Mouse (Mus musculus) urinary bladder, adult 18-20 months (tissue): ENCODE results near the gene F2rl1.

Experiments used
- DNase-seq, 2 experiments: peaks; one replicate each; pipeline ENCODE4 v3.0.0; 2022; ENCODE audit warnings: low spot score in 2 of 2, mixed read lengths in 2 of 2

Gene F2rl1

DNA sequence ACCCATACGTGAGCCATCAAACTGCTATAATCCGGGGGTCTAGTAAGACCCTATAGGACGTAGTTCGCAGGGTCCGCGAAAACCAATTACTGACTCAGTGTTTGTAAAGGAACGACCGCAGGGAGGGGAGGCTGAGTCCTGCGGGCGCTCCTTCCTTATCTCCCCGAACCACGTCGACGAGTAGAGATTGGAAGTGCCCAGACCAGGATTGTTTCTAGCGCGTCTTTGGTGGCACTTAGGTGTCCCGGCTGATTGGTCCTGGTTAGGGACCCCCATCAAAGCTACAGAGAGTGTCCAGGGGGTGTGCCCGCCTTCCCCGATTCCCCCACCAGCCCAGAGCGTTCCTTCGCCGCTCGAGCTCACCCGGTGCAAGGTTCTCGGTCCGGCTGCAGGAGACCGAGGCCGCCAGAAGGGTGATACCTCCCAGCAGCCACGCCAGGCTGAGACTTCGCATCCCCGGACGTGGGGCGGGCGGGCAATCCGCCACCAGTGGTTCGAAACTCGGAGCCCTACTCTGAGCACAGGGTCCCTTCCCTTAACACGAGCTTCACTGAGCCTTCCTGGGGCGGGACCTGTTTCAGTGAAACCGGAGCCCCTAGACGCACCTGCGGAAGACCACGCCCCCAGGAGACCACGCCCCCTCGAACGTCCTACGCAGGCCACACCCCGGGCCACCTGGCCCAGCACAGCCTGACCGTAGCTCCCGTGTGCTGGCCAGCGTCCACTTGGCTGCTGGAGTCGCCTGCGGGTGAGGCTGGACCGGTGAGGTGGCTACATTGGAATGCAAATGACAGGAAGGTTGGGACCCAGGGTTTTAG is at the start of gene F2rl1:
F2rl1 (minus strand) TSS at position 554 of the 818 bp plus-strand sequence.
- peak; percentile 79 to 87 for DNase-seq

DNA sequence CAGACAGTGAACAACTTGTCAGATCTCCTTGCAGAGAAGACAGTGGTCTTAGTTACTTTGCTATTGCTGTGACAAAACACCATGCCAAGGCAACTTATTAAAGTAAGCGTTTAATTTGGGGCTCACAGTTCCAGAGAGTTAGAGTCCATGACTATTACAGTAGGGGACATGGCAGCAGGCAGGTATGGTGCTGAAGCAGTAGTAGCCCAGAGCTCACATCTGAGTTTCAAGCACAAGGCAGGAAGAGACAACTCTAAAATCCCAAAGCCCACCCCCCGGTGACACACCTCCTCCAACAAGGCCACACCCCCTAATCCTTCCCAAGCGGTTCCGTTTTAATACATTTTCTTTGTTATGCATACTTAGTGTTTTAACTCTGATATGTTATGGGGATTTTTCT is 45.9 kb upstream of the F2rl1 start:
- DNase-seq: no peak

DNA sequence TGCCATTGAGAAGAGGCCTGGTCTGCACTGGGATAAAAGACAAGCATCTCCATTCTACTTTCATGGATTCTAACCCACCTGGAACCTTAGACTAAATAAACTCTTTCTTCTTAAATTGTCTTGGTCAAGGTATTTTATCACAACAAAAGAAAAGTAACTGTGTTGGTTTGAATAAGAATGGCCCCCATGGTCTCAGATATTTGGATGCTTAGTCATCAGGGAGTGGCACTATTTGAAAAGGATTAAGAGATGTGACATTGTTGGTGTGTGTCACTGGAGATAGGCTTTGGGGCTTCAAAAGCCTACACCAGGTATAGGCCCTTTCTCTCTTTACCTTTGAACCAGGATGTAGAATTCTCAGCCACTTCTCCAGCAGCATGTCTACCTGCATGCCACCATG is 44.3 kb upstream of the F2rl1 start:
- no peak for DNase-seq

GRCm38 (mm10) chr13:95568336-95568735 is 43.3 kb upstream of the F2rl1 start:
- DNase-seq: no peak

DNA sequence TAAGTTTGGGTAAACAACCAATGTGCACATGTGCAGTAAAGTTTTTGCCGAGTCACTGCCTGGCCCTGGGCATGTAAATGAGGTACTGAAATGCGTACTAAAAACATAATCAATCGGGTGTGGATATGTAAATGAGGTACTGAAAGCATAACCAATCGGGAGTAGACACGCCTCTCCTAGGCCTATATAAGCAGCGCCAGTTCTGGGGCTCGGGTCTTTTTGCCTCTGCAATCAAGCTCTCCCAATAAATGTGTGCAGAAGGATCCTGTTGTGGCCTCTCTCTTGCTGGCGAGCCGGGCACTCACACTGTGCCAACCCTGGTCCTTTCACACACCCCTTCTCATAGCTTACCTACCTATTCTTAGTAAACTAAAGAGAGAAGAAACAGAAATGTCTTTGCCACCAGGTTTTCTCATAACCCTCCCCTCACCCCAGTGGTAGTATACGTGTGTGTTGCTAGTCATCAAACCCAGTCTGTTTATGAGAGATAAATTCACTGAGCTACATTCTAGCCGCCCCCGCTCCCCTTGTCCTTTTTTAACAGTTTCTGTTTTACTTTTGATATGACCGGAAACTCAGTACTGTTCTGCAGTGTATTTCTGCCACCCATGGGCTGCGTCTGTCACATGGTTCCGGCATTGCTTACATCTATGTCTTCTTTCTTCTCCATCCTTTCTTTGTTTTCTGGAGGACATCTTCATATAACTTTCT is 42.0 kb upstream of the F2rl1 start:
- DNase-seq: no peak

DNA sequence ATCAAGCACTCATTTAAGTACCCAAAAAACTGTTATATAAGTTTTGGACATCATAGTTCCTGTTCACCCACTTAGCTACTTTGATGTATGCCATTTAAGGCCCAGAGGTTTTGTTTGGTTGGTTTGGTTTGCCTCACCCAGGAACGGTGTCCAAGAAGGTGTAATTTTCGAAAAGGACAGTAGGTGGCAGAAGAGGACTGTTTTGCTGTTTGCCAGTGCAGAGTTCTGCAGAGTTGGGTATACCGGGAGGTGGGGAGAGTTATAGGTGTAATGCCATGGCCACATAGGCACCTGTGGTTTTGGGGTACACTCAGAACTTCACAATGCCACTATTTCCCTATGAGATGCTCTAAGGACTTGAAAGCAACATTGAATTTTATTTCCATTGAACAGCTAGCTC is 38.7 kb upstream of the F2rl1 start:
- peak; percentile 44 to 59 for DNase-seq

DNA sequence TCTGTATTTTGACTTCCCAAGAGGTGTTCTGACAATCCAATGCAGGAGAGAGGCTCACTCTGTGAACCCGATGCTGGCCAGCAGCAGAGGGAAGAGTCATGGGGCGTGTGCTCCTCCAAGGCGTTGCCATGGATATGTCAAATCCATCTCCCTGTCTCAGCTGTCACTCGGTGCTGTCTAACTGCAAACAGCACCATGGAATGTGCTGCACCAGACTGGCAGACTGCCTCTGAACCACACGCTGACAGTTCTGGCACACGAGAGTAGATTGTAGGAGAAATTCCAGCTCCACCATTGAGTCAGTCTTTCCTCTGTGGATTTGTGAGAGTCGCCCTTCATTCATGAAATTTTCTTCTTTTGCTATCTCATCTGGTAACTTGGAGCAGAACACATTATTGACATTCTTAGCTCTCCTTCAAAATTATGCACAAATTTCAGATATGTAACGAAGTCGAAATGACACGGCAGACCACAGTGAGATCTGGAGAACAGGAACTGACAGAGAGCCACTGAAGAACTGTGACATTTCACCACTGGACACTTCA is 38.1 kb upstream of the F2rl1 start:
- no peak for DNase-seq

DNA sequence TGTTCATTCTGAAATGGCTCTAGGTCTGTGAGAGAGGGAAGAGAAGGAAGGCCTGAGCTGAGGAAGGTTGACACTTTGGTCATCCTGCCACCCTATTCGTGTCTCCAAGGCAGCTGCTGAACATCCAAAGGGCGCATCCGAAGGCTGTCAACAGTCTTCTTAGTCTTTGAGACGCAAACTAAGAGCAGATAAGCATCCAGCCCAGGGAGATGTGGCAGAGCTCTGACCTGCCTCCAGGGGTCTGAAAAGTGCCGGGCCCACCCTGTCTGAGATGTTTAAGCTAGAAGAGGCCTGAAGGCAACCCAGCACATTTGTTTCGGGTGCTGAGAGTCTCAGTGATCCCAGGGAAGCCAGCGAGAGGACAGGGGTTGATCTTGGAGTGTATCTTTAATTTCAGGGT is 32.3 kb upstream of the F2rl1 start:
- DNase-seq: no peak

- DNase-seq: peak in 1 of 2 experiments; percentile 10
These were observed 29.0 kb upstream of the F2rl1 start for GRCm38 (mm10) chr13:95553885-95554492.

DNA sequence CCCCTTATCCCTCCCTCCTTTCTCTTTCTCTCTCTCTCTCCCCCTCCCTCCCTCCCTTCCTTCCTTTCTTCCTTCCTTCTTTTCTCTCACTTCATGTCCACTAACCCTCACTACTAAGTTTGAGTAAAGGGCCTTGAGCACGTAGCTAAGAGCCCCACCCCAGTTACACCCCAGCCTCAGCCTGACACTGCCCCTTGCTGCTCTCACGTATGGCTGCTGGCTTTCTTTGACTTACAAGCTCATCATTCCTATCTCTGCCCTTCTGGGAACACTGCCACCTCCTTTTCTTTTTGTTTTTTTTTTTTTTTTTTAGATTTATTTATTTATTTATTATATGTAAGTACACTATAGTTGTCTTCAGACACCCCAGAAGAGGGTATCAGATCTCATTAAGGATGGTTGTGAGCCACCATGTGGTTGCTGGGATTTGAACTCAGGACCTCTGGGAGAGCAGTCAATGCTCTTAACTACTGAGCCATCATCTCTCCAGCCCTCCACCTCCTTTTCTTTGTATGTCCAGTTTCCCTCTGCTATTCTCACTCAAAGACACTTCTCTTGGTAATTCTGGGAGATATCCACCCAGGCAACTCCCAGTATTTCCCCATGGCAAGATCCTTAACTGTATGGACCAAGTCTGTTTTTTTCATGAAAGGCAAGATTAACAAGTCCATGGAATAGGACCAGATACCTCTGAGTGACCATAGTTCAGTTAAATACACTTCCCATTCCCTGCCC is 25.8 kb upstream of the F2rl1 start:
- DNase-seq: no peak

GRCm38 (mm10) chr13:95549421-95549820 is 24.4 kb upstream of the F2rl1 start:
- DNase-seq: no peak

- DNase-seq: no peak
These were observed 23.8 kb upstream of the F2rl1 start for GRCm38 (mm10) chr13:95548856-95549255.

DNA sequence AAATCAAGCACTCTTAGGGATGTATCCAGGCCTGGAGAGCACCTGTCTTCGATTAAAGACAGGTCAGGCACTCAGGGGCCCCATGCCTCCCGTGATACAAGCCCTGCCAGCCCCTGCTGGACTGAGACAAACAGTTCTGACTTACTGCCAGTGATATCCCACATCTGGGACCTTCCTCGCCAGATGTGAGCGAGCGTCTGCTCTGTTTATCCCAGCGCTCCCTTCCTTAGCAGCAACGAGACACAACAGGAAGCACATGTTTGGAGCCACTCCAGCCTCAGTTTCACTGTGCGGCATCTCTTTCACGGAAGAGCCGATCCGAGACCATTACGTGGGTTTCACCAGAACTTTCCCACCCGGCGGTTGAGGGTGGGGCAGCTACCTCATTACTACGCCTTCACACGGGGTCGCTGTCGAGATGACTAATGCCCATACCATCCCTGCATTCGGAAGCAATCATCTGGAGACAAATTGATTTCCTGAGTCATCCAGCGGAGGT is 23.3 kb upstream of the F2rl1 start:
- peak in 1 of 2 experiments; percentile 11 for DNase-seq

DNA sequence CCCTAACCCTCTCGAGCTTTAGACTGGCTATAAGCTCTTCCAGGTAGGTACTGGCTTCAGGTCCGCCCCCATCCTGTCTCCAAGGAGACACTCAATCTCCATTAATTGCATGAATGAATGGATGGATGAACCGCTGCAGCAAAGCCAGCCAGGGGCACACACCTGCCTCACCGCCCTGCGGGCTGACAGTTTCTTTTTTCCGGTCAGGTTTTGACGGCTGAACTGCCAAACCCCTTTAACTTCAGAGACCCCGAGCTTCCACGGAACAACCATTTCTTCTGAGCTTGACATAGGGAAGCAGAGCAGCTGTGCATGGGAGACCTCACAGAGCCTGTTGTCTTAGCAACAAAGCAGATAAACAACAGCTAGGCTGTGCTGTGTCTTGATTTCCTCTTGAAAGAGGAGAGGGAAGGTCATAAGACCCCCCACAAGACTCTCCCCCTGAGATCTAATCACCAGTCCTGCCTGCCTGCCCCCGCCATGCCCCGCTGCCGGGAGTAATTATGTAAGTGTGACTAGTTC is 22.1 kb upstream of the F2rl1 start:
- no peak for DNase-seq

GRCm38 (mm10) chr13:95546251-95546650 is 21.2 kb upstream of the F2rl1 start:
- no peak for DNase-seq

- DNase-seq: no peak
These were observed 20.7 kb upstream of the F2rl1 start for GRCm38 (mm10) chr13:95545729-95546186.

GRCm38 (mm10) chr13:95538021-95538420 is 13.0 kb upstream of the F2rl1 start:
- no peak for DNase-seq

DNA sequence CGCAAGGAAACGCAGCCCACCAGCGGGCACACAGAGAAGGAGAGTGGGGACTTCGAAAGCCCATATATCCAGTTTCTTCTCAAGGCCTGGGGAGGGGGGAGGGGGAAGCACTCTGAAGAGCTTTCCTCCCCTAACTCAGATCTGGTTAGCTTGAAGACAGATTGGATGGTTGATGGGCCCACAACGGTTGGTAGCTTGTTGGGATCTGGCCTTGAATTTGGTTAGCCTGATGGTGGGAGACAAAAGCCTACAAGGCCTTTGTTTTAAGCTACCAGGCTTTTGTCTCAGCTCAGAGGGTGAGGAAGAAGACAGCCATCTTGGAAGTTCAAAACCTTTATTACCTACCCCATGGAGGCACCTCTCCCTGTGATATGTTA is 11.1 kb upstream of the F2rl1 start:
- no peak for DNase-seq

- DNase-seq: peak in 1 of 2 experiments; percentile 14
These were observed 10.6 kb upstream of the F2rl1 start for GRCm38 (mm10) chr13:95535461-95536116.

DNA sequence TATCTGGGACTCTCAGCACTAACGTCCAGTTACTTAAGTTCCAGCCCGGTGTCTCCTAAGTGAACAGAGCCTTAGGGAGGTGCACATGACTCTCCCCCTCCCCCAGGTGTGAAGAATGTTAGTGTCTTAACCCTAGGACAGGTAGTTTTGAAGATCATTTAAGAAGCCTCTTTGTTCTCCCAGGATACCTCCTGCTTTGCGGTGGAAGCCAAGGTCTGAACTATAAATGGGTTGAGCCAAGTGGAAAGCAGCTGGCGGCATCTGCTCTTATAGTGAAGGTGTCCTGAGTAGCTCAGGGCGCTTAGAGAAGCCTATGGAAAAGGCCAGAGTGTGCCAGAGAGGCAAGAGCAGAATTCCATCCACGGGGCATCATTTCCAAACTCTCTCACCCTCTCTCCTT is 10.0 kb upstream of the F2rl1 start:
- no peak for DNase-seq

GRCm38 (mm10) chr13:95534131-95534561 is 9.1 kb upstream of the F2rl1 start:
- no peak for DNase-seq
